Mouse (Mus musculus): ENCODE results near the gene Tecta.

DNA sequence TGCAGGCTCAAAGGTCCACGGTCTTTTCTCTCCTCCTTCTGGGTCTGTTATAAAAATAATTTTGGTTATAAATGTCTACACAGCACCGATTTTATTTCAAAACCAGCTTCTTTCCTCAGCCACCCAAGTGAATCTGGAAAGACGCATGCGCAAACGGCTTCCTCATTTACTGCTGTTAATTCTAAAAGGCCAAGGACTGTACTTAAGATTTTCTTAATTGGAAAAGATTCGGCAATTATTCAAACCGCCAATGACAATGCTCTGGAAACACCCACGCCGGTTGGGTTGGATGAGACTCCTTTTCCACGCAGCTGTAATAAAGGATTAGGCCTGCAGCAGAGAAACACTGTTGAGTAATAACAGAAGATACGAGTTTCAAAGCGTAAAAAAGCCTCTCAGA is 13.6 kb upstream of the Tecta start:
- TF ChIP-seq CTCF (IDR thresholded peaks at IDR 0.05; ENCODE audit: low read depth, low read length) = no peak
- no peak for TF ChIP-seq POLR2A (IDR thresholded peaks at IDR 0.05; ENCODE audit: borderline replicate concordance, low read depth, low read length)

Data from bone marrow macrophage, adult 2 months (primary cell).